Comparison of ENCODE assay signal across 17 mouse cellular contexts in genomic region chr17:5185501-5185900, GRCm38 (mm10).
"Had no signal": no experiment of that assay in that cellular context is flagged by ENCODE, and none has a peak within 500 bp of the region (broad histone marks: within the 10 kb centered on the region; RNA-seq: fewer than 3 reads in every experiment).

No protein-coding gene starts in this region.

- H3K27me3 ChIP-seq: midbrain, embryonic 12.5 days; neural tube, embryonic 13.5 days; neural tube, embryonic 15.5 days had no signal

- H3K9ac ChIP-seq: liver, embryonic 14.5 days; lung, embryonic 14.5 days; midbrain, embryonic 12.5 days; neural tube, embryonic 13.5 days; neural tube, embryonic 15.5 days had no signal

- H3K36me3 ChIP-seq: midbrain, embryonic 10.5 days; midbrain, embryonic 12.5 days; neural tube, embryonic 13.5 days; neural tube, embryonic 15.5 days had no signal

- H3K4me2 ChIP-seq: lung, embryonic 14.5 days; midbrain, embryonic 12.5 days; neural tube, embryonic 13.5 days; neural tube, embryonic 15.5 days had no signal

- H3K27ac ChIP-seq: liver, embryonic 14.5 days; midbrain, embryonic 10.5 days; midbrain, embryonic 12.5 days; neural tube, embryonic 13.5 days; neural tube, embryonic 15.5 days had no signal

- H3K4me3 ChIP-seq: midbrain, embryonic 10.5 days; midbrain, embryonic 12.5 days; myocyte; neural tube, embryonic 13.5 days; neural tube, embryonic 15.5 days had no signal

- DNase-seq: lung, adult 18-20 months; lung, embryonic 14.5 days; lung, postnatal 10 days; lung, postnatal 4 days; midbrain, embryonic 14.5 days; right cerebral cortex, postnatal 14 days; spleen, adult 18-20 months; thymus, adult 18-20 months; thymus, postnatal 14 days; thymus, postnatal 36 days had no signal

- ATAC-seq: midbrain, embryonic 16.5 days had no signal

- H3K9me3 ChIP-seq: midbrain, embryonic 10.5 days; midbrain, embryonic 12.5 days; neural tube, embryonic 13.5 days; neural tube, embryonic 15.5 days had no signal
